Mouse (Mus musculus) right cerebral cortex, postnatal 4 days (tissue): ENCODE results near the gene Slc10a1.
A peak's percentile ranks its signal among the peaks of the same experiment; 100 is the strongest.
"Not testable (repeated sequence)": the region's sequence is repeated elsewhere in the genome, so short reads cannot be mapped to it uniquely, and the experiment has no call there.

ENCODE experiments used
- DNase-seq: peaks from one replicate; pipeline ENCODE4 v3.0.0-alpha.2; 2022

Slc10a1 gene

GRCm38 (mm10) chr12:80966059-80966838, 2.3 kb downstream of the Slc10a1 start:
- DNase-seq = no peak

- no peak for DNase-seq
Measured at GRCm38 (mm10) chr12:80962566-80962965, 5.9 kb downstream of the Slc10a1 start.

- no peak for DNase-seq
Measured at GRCm38 (mm10) chr12:80957961-80958360, 10.5 kb downstream of the Slc10a1 start.

- no peak for DNase-seq
Measured at GRCm38 (mm10) chr12:80956039-80956438, 12.5 kb downstream of the Slc10a1 start.

GRCm38 (mm10) chr12:80952526-80952925, 16.0 kb downstream of the Slc10a1 start:
- no peak for DNase-seq

GRCm38 (mm10) chr12:80951640-80952219, 16.8 kb downstream of the Slc10a1 start:
- no peak for DNase-seq

- DNase-seq = not testable (repeated sequence)
Measured at GRCm38 (mm10) chr12:80949603-80950002, 18.9 kb downstream of the Slc10a1 start.

- no peak for DNase-seq
Measured at GRCm38 (mm10) chr12:80948202-80948601, 20.3 kb downstream of the Slc10a1 start.

- peak; percentile 94 for DNase-seq
Measured at GRCm38 (mm10) chr12:80945996-80946355, 22.5 kb downstream of the Slc10a1 start.

- DNase-seq = peak; percentile 96
Measured at GRCm38 (mm10) chr12:80945334-80945995, 23.0 kb downstream of the Slc10a1 start, which contains the start of gene Srsf5. TSS of gene Srsf5 (plus strand) at chr12:80945504.

GRCm38 (mm10) chr12:80944963-80945333, 23.6 kb downstream of the Slc10a1 start:
- DNase-seq = not testable (repeated sequence)

- no peak for DNase-seq
Measured at GRCm38 (mm10) chr12:80944204-80944603, 24.3 kb downstream of the Slc10a1 start.

- DNase-seq = no peak
Measured at GRCm38 (mm10) chr12:80943395-80943794, 25.1 kb downstream of the Slc10a1 start.

- no peak for DNase-seq
Measured at GRCm38 (mm10) chr12:80941886-80942285, 26.6 kb downstream of the Slc10a1 start.

GRCm38 (mm10) chr12:80939165-80939564, 29.3 kb downstream of the Slc10a1 start:
- no peak for DNase-seq

GRCm38 (mm10) chr12:80938642-80939041, 29.9 kb downstream of the Slc10a1 start:
- peak; percentile 11 for DNase-seq

GRCm38 (mm10) chr12:80937331-80938029, 31.0 kb downstream of the Slc10a1 start:
- no peak for DNase-seq

GRCm38 (mm10) chr12:80936751-80937150, 31.8 kb downstream of the Slc10a1 start:
- no peak for DNase-seq

- no peak for DNase-seq
Measured at GRCm38 (mm10) chr12:80932865-80933264, 35.6 kb downstream of the Slc10a1 start.

- DNase-seq = no peak
Measured at GRCm38 (mm10) chr12:80931402-80932140, 36.9 kb downstream of the Slc10a1 start.

GRCm38 (mm10) chr12:80930141-80930540, 38.4 kb downstream of the Slc10a1 start:
- no peak for DNase-seq

GRCm38 (mm10) chr12:80928881-80929280, 39.6 kb downstream of the Slc10a1 start:
- DNase-seq = no peak

- DNase-seq = no peak
Measured at GRCm38 (mm10) chr12:80927518-80927917, 41.0 kb downstream of the Slc10a1 start.
